Mouse (Mus musculus) lung, postnatal 36 days (tissue): ENCODE results near the gene Hoxa3.

Source experiments
- DNase-seq: peaks from one replicate; pipeline ENCODE4 v3.0.0; 2022; ENCODE audit warnings: mixed read lengths

Hoxa3 gene

DNA sequence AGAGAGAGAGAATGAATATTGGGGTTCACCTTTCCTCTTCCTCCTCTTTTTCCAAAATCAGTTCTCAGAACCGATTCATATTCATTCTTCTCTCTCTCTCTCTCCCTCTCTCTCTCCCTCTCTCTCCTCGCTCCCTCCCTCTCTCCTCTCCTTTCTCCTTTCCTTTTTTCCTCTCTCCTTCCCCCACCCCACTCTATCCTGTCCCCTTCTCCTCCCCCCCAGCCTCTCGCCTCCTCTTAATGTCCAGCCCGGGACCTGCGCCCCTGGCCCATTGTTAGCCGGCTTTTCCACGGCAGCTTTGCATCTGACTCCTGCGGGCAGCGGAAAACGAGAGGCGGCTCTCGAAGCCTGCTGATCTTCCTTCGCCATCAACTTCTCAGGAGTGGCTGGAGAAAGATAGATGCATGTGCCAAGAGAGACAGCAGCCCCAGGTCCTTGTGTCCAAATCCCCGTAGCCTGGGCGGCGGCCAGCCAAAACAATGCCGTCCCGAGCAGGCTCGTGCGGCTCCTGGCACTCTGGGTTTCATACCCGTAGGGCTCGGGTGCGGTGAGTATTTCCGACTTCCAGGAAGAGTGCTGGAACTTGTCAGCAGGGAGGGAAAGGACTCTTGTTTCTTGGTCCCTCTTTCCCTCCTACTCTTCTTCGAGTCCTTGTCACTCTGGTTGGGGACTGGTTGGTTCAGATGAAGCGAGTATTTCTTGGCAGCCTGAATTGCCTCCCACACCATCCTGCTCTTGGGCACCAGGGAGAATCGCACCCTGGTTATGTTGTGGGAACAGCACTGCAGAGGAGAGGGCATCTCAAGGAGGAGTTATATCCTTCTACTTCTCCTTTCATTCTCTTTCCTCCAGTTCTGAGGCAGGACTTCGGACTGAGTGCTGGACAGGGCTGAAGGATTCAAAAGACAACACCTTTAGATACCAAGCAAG is 47.4 kb downstream of the Hoxa3 start:
- peak; percentile 62 for DNase-seq

DNA sequence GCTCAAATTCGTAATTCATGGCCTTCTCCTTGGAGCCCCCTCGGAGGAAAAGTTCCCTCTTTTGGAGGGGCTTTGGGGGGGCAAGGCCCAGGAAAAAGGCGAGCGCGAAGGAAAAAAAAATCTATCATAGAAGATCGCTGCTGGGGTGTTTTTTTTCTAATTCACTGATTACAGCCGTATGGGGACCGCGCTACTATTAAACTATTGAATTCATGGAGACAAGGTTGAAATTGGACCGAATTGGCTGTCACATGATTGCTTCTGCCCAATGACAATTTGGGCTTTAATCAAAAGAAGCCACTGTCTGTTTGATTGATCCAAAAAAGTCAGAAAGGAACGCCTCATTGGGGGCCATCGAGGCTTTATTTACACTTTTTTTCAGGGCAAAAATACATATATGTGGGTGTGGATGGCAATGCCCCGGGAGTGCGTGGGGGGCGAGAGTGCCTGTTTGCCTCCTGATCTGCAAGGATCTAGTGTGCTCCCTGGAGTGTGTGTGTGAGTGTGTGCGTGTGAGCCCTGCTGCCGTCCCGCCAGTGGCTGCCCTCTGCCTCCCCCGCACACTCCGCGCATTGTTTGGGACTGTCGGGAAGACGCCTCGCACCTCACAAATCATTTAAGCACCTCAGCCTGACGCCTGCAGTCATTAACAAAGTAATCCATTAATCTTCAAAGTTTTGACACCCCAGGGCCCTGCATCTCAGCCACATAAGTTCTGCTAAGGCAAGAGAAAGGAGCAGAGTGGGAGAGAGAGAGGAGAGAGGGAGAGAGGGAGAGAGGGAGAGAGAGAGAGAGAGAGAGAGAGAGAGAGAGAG is 48.3 kb downstream of the Hoxa3 start, which contains the start of gene Hoxa2:
Hoxa2 (minus strand) TSS at position 206 of the 815 bp plus-strand sequence.
- DNase-seq = peak; percentile 63

- DNase-seq = no peak
Observed at GRCm38 (mm10) chr6:52164051-52164625, 49.0 kb downstream of the Hoxa3 start.

GRCm38 (mm10) chr6:52163366-52164031 is 49.6 kb downstream of the Hoxa3 start:
- no peak for DNase-seq

DNA sequence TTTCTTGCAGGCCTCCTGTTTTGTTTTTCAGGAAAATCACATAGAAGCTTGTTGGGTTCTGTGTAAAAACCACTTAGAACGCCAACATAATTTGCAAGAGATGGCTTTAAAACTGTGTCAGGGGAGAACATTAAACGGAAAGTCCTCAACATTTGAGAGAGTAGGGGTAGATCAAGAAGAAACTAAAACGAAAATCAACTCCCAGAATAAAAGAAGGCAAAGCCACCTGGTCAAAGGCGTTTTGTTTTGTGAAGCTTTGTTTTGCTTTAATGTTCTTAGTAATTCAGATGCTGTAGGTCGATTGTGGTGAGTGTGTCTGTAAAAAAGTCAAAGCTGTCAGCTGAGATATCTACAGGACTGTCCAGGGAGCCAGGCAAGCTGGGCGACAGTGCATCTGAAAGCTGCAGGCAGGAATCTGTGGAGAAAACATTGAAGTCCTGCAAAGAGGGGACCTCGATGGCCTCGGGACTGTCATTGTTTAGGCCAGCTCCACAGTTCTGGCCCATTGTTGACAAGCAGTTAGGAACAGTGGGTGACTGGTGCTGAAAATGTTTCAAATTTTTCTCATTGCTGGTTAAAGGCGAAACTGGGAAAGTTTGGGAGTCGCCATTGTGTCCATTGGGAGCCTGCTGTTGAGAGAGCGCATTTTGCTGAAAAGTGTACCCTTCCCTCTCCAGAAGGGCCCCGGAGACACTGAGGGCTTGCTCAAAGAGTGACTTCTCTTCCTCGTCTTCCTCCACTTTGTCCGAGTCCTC is 50.3 kb downstream of the Hoxa3 start:
- no peak for DNase-seq

DNA sequence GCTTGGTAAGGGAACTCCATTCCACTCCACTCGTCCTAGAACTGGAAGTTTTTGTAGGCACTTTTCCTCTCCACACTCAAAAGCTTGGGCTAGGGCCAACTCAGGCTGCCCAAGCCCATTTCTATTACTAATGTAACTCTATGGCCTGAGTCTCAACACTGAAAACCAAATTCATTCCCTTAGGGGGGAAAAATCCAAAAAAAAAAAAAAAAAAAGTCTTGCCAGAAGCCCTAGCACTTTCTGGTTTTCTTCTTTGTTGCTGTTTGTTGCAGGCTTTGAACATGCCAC is 51.1 kb downstream of the Hoxa3 start:
- no peak for DNase-seq

DNA sequence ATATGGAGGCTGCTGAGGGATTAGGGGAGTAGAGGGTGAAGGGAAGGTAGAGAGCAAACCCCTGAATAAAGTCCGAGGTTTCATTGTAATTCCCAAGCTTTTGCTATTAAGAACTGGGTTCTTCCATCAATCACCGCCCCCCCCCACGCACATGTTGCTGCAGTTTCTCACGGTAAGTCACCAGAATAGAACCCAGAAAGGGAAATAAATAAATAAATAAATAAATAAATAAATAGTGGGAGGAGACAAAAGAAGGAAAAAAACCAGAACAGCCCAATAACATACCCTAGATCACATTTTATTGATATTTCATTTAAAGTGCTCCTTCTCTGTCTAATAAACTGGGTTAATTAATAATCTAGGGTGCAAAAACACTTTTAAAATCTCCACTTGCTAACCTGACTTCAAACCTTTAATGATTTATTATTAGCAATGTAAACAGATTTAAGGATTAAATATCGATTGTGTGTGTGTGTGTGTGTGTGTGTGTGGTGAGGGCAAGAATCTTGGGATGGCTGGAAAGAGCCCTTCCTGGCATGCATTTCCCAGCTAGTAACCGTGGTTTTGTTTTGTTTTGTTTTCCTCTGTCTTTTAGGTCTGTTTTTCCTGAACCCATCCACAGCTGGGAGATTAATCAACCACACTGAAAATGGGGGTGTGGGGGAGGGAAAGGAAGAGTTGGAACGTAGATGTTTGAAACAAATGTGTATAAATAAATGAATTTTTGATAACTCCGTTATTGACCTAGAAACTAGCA is 51.6 kb downstream of the Hoxa3 start:
- DNase-seq = no peak

GRCm38 (mm10) chr6:52160511-52161335 is 52.4 kb downstream of the Hoxa3 start:
- DNase-seq = peak; percentile 72

DNA sequence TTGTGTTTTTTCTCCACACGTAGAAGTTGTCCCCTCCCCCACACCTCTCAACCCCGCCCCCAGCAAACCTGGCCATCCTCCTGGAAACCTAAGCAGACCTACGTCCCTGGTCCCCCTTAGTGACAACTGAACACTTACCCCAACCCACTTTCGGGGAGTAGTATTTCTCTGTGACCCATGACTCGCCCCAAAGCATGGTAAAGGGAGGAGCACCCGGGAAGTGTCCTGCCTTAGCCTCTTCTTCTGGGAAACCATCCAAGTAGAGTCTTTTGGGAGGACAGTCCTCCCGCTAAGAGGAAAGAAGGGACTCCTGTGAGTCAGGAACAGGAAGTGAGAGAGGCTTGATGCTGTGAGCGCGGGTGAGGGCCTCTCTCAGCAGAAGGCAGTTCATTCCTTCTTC is 53.2 kb downstream of the Hoxa3 start:
- no peak for DNase-seq

DNA sequence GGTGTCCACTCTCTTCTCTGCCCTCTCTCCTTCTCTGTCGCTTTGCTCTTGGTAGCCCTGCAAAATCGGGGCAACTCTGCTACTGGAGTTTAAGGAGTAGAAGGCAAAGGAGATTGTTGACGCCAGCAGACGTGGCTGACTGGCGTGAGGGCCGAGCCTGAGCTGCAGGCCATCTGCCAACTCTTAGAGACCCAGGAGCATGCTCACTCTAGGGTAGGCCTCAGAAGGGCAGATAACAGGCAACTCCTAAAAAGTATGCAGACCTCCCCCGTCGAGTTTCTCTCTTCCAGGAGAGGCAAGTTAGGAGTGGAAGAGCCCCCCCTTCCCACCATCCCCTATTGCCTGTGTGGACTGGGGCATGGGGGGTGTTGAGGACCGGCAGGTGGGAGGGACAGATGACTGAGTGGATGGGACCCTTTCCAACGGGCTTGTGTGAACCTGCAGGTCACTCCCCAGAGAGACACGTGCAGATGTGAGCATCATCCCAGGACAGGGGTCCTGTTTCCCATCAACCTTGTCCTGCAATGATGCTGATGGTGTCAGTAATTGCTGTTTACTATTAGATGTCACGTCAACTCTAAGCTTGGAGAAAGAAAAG is 53.9 kb downstream of the Hoxa3 start:
- peak; percentile 57 for DNase-seq

DNA sequence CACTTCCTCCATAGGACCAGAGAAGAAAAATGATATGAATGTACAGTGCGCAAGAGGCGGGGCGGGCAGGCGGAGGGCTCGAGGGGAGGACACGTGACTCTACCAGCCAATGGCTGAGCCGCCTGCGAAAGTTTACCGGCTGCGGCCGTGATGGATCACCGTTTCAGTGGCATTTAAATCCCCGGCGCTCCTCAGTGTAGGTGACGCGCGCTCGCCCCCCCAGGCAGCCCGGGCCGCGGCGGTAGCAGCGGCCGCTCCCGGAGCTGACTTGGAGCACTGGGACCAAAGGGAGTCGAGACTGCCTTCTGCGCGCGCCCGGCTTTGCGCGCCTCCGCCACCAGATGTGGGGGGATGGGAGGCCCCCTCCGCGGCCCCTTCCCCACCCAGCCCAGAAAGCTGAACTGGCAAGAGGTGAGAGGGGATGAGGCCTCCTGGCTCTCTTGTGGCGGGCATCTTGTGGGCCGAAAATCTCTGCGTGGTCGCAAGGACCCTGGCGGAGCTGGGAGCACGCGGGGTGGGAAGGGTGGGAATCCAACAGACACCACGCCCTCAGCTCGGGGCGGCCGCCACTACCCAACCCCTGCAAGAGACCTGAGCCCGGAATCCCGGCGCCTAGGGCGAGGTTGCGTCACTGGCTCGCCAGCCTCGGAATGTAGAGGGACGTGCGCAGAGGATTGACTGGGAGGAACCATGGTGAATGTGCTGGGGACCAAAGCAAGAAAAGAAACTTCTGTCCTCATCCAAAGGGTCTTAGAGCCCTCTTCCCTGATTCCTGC is 54.7 kb downstream of the Hoxa3 start, which contains the start of gene Hoxa1:
Hoxa1 (minus strand) TSS at position 42 of the 776 bp plus-strand sequence.
- DNase-seq = peak; percentile 91

- no peak for DNase-seq
Observed at GRCm38 (mm10) chr6:52157466-52158275, 55.5 kb downstream of the Hoxa3 start.

DNA sequence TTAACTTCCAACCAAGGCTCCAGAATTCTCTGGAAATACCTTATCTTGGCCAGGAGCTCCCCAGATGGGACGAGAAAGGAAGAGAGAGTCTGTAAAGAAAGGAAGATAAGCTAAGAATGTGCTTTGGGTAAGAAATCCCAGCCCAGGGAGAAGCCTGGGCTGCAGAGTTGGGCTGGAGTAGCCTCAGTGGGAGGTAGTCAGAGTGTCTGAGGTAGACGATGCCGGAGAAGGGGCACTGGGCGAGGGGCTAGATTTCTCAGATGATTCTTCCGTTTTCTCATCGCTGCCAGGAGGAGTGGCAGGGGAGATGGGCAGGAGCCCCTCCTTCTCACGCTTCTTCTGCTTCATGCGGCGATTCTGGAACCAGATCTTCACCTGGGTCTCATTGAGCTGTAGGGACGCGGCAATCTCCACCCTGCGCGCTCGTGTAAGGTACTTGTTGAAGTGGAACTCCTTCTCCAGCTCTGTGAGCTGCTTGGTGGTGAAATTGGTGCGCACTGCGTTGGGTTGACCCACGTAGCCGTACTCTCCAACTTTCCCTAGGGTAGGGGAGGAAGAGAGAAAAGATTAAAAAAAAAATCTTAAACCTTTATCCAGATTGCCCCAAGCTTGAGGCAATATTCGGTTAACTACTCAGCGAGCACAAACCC is 56.5 kb downstream of the Hoxa3 start:
- DNase-seq = no peak

DNA sequence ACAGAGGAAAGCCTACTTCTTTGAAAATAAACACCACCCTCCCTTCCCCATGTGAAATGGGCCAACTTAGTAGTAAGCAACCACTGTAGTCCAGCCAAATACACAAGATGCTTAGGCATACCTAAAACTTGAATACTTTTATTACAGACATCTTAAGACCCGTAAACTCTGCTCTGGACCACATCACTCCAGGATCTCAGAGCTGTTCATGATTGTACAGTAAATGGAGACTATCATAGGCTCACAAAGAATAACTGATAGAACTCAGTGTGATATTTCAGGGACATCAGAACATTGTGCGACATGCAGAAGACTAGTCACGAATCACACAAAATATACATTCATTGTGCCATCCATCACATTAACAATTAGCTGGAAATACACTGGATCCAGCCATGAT is 57.7 kb downstream of the Hoxa3 start:
- no peak for DNase-seq

DNA sequence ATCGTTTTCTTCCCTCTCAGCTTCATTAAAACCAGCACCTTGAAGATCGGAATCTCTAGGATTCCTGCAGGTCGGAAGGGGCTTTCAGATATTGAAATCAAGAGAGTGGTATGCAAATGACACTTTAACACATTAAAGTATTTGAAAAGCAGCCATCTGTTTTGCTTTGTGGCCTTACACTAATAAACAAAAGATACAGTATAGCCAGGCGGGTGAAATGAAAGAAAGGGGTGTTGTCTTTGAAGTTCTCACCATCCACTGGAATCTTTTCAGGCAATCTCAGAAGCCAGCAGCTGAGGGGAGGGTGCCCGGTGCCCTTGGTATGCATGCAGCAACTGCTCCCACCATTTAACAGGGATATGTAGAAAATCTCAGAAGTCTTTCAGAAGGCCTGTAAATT is 59.1 kb downstream of the Hoxa3 start:
- DNase-seq = no peak

GRCm38 (mm10) chr6:52153270-52153669 is 59.9 kb downstream of the Hoxa3 start:
- DNase-seq = no peak
